In the genomic region with DNA sequence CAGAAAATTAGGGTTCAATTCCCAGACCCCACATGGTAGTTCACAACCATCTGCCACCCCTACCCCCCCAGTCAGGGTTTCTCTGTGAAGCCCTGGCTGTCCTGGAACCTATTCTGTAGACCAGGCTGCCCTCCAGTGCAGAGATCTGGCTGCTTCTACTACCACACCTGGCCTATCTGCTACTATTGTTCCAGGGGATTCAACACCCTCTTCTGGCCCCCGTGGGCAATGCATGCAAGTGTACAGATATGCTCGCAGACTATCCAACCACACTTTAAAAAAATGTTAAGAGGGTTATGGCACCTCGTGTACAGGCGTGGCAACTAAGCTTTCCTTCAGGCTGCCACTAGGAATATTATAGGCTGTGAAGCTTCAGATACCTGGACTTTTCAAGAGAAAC, we compare ENCODE assay signal across 19 mouse cellular contexts. TPM values are rescaled to one million over a fixed set of nuclear protein-coding genes. Genes with fewer than 3 reads are reported as not detected.
A peak's percentile ranks its signal among the peaks of the same experiment; 100 is the strongest.
DNase-seq lines count a peak whose midpoint lies in the region; ATAC-seq and TF ChIP-seq lines count a peak whose summit lies in the region.
"Had no signal": no experiment of that assay in that cellular context is flagged by ENCODE, and none has a peak within 500 bp of the region (broad histone marks: within the 10 kb centered on the region; RNA-seq: fewer than 3 reads in every experiment).

No protein-coding gene starts in this region.

- peaks cover 81% of the 10 kb centered on the region for H3K36me3 ChIP-seq in midbrain, embryonic 14.5 days (ENCODE audit: control insufficient read depth, insufficient read depth, low read length)
- H3K36me3 ChIP-seq in midbrain, embryonic 11.5 days (ENCODE audit: control insufficient read depth, insufficient read depth, low read length): peaks cover 13% of the 10 kb centered on the region
- peaks cover 86% of the 10 kb centered on the region for H3K36me3 ChIP-seq in kidney, embryonic 14.5 days (ENCODE audit: control insufficient read depth, insufficient read depth, low read length)

- 89% methylated on average over 4 of the region's 4 CpGs for WGBS in midbrain, embryonic 14.5 days
- WGBS in midbrain, embryonic 11.5 days: 89% methylated on average over 4 of the region's 4 CpGs
- 60% methylated on average over 4 of the region's 4 CpGs for WGBS in bone marrow, adult 2 months
- WGBS in kidney, embryonic 14.5 days: 89% methylated on average over 4 of the region's 4 CpGs

- TF ChIP-seq CTCF in gastrocnemius, adult 2 months (IDR thresholded peaks at IDR 0.05): no peak
- TF ChIP-seq CTCF in bone marrow, adult 2 months (IDR thresholded peaks at IDR 0.05; ENCODE audit: control insufficient read depth, insufficient read depth, low read length): peak; percentile 11; the same call in 1 of the 2 replicates

- no peaks in the 10 kb centered on the region for H3K9me3 ChIP-seq in midbrain, embryonic 14.5 days (ENCODE audit: control insufficient read depth, low read length)
- no peaks in the 10 kb centered on the region for H3K9me3 ChIP-seq in midbrain, embryonic 11.5 days (ENCODE audit: control insufficient read depth, low read length)
- no peaks in the 10 kb centered on the region for H3K9me3 ChIP-seq in kidney, embryonic 14.5 days (ENCODE audit: control insufficient read depth, low read length)
- H3K9me3 ChIP-seq: heart, embryonic 13.5 days; hindbrain, embryonic 10.5 days; limb, embryonic 15.5 days; midbrain, embryonic 13.5 days; neural tube, embryonic 12.5 days had no signal

- DNase-seq in gastrocnemius, adult 2 months: no peak
- DNase-seq in gastrocnemius, postnatal 4 days (ENCODE audit: low spot score in 2 of 2): no peak
- DNase-seq in midbrain, embryonic 14.5 days: peak; percentile 4
- DNase-seq in midbrain, embryonic 11.5 days (ENCODE audit: low spot score, missing footprints): no peak
- DNase-seq in thymus, postnatal 4 days: peak; percentile 59
- no peak for DNase-seq in heart, adult 9 months (ENCODE audit: low spot score in 2 of 2)
- DNase-seq: adrenal gland, postnatal 14 days; cerebellum, postnatal 10 days; gastrocnemius, postnatal 25 days; kidney, adult 18-20 months had no signal

- no peak overlapping the region for H3K9ac ChIP-seq in midbrain, embryonic 14.5 days (replicated peaks; ENCODE audit: low read length)
- H3K9ac ChIP-seq in midbrain, embryonic 11.5 days (ENCODE audit: low read length): no peak overlapping the region
- H3K9ac ChIP-seq in kidney, embryonic 14.5 days (ENCODE audit: low read depth, low read length): no peak overlapping the region
- H3K9ac ChIP-seq: heart, embryonic 13.5 days; limb, embryonic 15.5 days; midbrain, embryonic 13.5 days; neural tube, embryonic 12.5 days had no signal

- intact Hi-C loops in gastrocnemius, adult 2 months (cut with DNase I): no loop called here

- H3K4me1 ChIP-seq in midbrain, embryonic 14.5 days (ENCODE audit: control insufficient read depth, insufficient read depth, low read length): no peaks in the 10 kb centered on the region
- no peaks in the 10 kb centered on the region for H3K4me1 ChIP-seq in midbrain, embryonic 11.5 days (ENCODE audit: control insufficient read depth, insufficient read depth, low read length)
- no peaks in the 10 kb centered on the region; the same call in 1 of the 2 replicates for H3K4me1 ChIP-seq in bone marrow, adult 2 months (ENCODE audit: control insufficient read depth, insufficient read depth, low read length)
- H3K4me1 ChIP-seq in kidney, embryonic 14.5 days (ENCODE audit: control insufficient read depth, insufficient read depth, low read length): no peaks in the 10 kb centered on the region
- H3K4me1 ChIP-seq: hindbrain, embryonic 10.5 days; midbrain, embryonic 13.5 days; neural tube, embryonic 12.5 days had no signal

- no peaks in the 10 kb centered on the region for H3K27me3 ChIP-seq in midbrain, embryonic 14.5 days (ENCODE audit: control insufficient read depth, insufficient read depth, low read length)
- no peaks in the 10 kb centered on the region for H3K27me3 ChIP-seq in midbrain, embryonic 11.5 days (ENCODE audit: control insufficient read depth, insufficient read depth, low read length)
- no peaks in the 10 kb centered on the region for H3K27me3 ChIP-seq in kidney, embryonic 14.5 days (ENCODE audit: control insufficient read depth, insufficient read depth, low read length)
- H3K27me3 ChIP-seq: heart, embryonic 13.5 days; limb, embryonic 15.5 days; midbrain, embryonic 13.5 days; neural tube, embryonic 12.5 days; Patski had no signal

- ATAC-seq in midbrain, embryonic 14.5 days (ENCODE audit: low FRiP score, low TSS enrichment): no peak
- ATAC-seq in midbrain, embryonic 11.5 days (ENCODE audit: low FRiP score): no peak
- ATAC-seq in kidney, embryonic 14.5 days (ENCODE audit: low FRiP score, low TSS enrichment): no peak
- ATAC-seq: midbrain, embryonic 13.5 days; Patski had no signal

- H3K27ac ChIP-seq in gastrocnemius, adult 2 months: peak overlapping the region; percentile 83
- H3K27ac ChIP-seq in midbrain, embryonic 14.5 days (replicated peaks; ENCODE audit: low read depth, low read length): no peak overlapping the region
- no peak overlapping the region for H3K27ac ChIP-seq in midbrain, embryonic 11.5 days (ENCODE audit: low read depth, low read length)
- no peak overlapping the region for H3K27ac ChIP-seq in bone marrow, adult 2 months (ENCODE audit: control insufficient read depth, insufficient read depth, low read depth, low read length, poor library complexity)
- H3K27ac ChIP-seq in kidney, embryonic 14.5 days (ENCODE audit: low read depth, low read length): no peak overlapping the region
- H3K27ac ChIP-seq: heart, embryonic 13.5 days; hindbrain, embryonic 10.5 days; limb, embryonic 15.5 days; midbrain, embryonic 13.5 days; neural tube, embryonic 12.5 days had no signal

- H3K4me3 ChIP-seq in gastrocnemius, adult 2 months: no peak overlapping the region
- H3K4me3 ChIP-seq in midbrain, embryonic 14.5 days (replicated peaks; ENCODE audit: low read depth, low read length): no peak overlapping the region
- H3K4me3 ChIP-seq in midbrain, embryonic 11.5 days (ENCODE audit: low read depth, low read length): no peak overlapping the region
- H3K4me3 ChIP-seq in bone marrow, adult 2 months (replicated peaks; ENCODE audit: control insufficient read depth, low read depth, low read length): no peak overlapping the region
- no peak overlapping the region for H3K4me3 ChIP-seq in kidney, embryonic 14.5 days (ENCODE audit: low read length)
- H3K4me3 ChIP-seq: erythroblast, embryonic 14.5 days; heart, embryonic 13.5 days; hindbrain, embryonic 10.5 days; limb, embryonic 15.5 days; midbrain, embryonic 13.5 days; neural tube, embryonic 12.5 days had no signal

- no peak overlapping the region for H3K4me2 ChIP-seq in midbrain, embryonic 14.5 days (ENCODE audit: low read length)
- H3K4me2 ChIP-seq in midbrain, embryonic 11.5 days: no peak overlapping the region
- H3K4me2 ChIP-seq in kidney, embryonic 14.5 days (replicated peaks; ENCODE audit: low read depth, low read length): no peak overlapping the region
- H3K4me2 ChIP-seq: heart, embryonic 13.5 days; limb, embryonic 15.5 days; midbrain, embryonic 13.5 days; neural tube, embryonic 12.5 days had no signal

- no peak for TF ChIP-seq POLR2A in bone marrow, adult 2 months (IDR thresholded peaks at IDR 0.05; ENCODE audit: borderline replicate concordance, control insufficient read depth, low read depth, low read length)

RNA-seq across cellular contexts. Expression of gene Paf1, which starts 20.1 kb away (rescaled TPM):
- 10 to 100 TPM; 31.0 to 35.0 TPM for total RNA-seq in gastrocnemius, adult 2 months (2021)
- 10 to 100 TPM; 41.2 to 55.6 TPM for total RNA-seq in gastrocnemius, postnatal 4 days (2021)
- 78.0 and 81.9 TPM in 2 replicates for polyA plus RNA-seq in midbrain, embryonic 14.5 days (2014; fragmentation: Nextera tagmentation; extraction: Ambion mirVana)
- 72.8 and 83.8 TPM in 2 replicates for polyA plus RNA-seq in midbrain, embryonic 11.5 days (2014; fragmentation: Nextera tagmentation; extraction: Ambion mirVana)
- polyA plus RNA-seq in bone marrow, adult 2 months (2011; ENCODE audit: insufficient read depth, insufficient read length, low replicate concordance, missing spikeins): 136 and 209 TPM in 2 replicates
- polyA plus RNA-seq in kidney, embryonic 14.5 days (2014; fragmentation: Nextera tagmentation; extraction: Ambion mirVana): 68.4 and 82.1 TPM in 2 replicates

RNA-seq across cellular contexts. Expression of gene Med29, which starts 20.3 kb away (rescaled TPM):
- total RNA-seq in gastrocnemius, adult 2 months (2021): 10 to 100 TPM; 22.1 to 28.3 TPM
- total RNA-seq in gastrocnemius, postnatal 4 days (2021): 10 to 100 TPM; 23.7 to 25.1 TPM
- 38.3 and 47.9 TPM in 2 replicates for polyA plus RNA-seq in midbrain, embryonic 14.5 days (2014; fragmentation: Nextera tagmentation; extraction: Ambion mirVana)
- 44.4 and 50.5 TPM in 2 replicates for polyA plus RNA-seq in midbrain, embryonic 11.5 days (2014; fragmentation: Nextera tagmentation; extraction: Ambion mirVana)
- 12.0 and 24.2 TPM in 2 replicates for polyA plus RNA-seq in bone marrow, adult 2 months (2011; ENCODE audit: insufficient read depth, insufficient read length, low replicate concordance, missing spikeins)
- 54.5 and 68.8 TPM in 2 replicates for polyA plus RNA-seq in kidney, embryonic 14.5 days (2014; fragmentation: Nextera tagmentation; extraction: Ambion mirVana)

RNA-seq across cellular contexts. Expression of gene Gmfg, which starts 24.4 kb away (rescaled TPM):
- 1 to 10 TPM; 2.1 to 2.4 TPM for total RNA-seq in gastrocnemius, adult 2 months (2021)
- 10 to 100 TPM; 16.1 to 16.2 TPM for total RNA-seq in gastrocnemius, postnatal 4 days (2021)
- 1.7 and 5.1 TPM in 2 replicates for polyA plus RNA-seq in midbrain, embryonic 14.5 days (2014; fragmentation: Nextera tagmentation; extraction: Ambion mirVana)
- 6.3 and 7.5 TPM in 2 replicates for polyA plus RNA-seq in midbrain, embryonic 11.5 days (2014; fragmentation: Nextera tagmentation; extraction: Ambion mirVana)
- 158 and 354 TPM in 2 replicates for polyA plus RNA-seq in bone marrow, adult 2 months (2011; ENCODE audit: insufficient read depth, insufficient read length, low replicate concordance, missing spikeins)
- polyA plus RNA-seq in kidney, embryonic 14.5 days (2014; fragmentation: Nextera tagmentation; extraction: Ambion mirVana): 11.8 and 17.9 TPM in 2 replicates

RNA-seq across cellular contexts. Expression of gene Zfp36, which starts 32.8 kb away (rescaled TPM):
- total RNA-seq in gastrocnemius, adult 2 months (2021): 10 to 100 TPM; 10.0 to 36.7 TPM
- total RNA-seq in gastrocnemius, postnatal 4 days (2021): 1 to 10 TPM; 8.5 to 9.9 TPM
- polyA plus RNA-seq in midbrain, embryonic 14.5 days (2014; fragmentation: Nextera tagmentation; extraction: Ambion mirVana): 1.8 and 3.4 TPM in 2 replicates
- polyA plus RNA-seq in midbrain, embryonic 11.5 days (2014; fragmentation: Nextera tagmentation; extraction: Ambion mirVana): 3.3 and 3.5 TPM in 2 replicates
- polyA plus RNA-seq in bone marrow, adult 2 months (2011; ENCODE audit: insufficient read depth, insufficient read length, low replicate concordance, missing spikeins): 25.5 and 53.7 TPM in 2 replicates
- 8.3 and 10.7 TPM in 2 replicates for polyA plus RNA-seq in kidney, embryonic 14.5 days (2014; fragmentation: Nextera tagmentation; extraction: Ambion mirVana)

RNA-seq across cellular contexts. Expression of gene Lrfn1, which starts 39.0 kb away (rescaled TPM):
- total RNA-seq in gastrocnemius, adult 2 months (2021): under 1 TPM; 0.14 to 0.18 TPM
- 1 to 10 TPM; 3.3 to 3.6 TPM for total RNA-seq in gastrocnemius, postnatal 4 days (2021)
- polyA plus RNA-seq in midbrain, embryonic 14.5 days (2014; fragmentation: Nextera tagmentation; extraction: Ambion mirVana): 18.3 and 19.9 TPM in 2 replicates
- 4.5 and 5.0 TPM in 2 replicates for polyA plus RNA-seq in midbrain, embryonic 11.5 days (2014; fragmentation: Nextera tagmentation; extraction: Ambion mirVana)
- polyA plus RNA-seq in bone marrow, adult 2 months (2011; ENCODE audit: insufficient read depth, insufficient read length, low replicate concordance, missing spikeins): 2.6 TPM in 1 of 2 replicates, not detected in the other
- polyA plus RNA-seq in kidney, embryonic 14.5 days (2014; fragmentation: Nextera tagmentation; extraction: Ambion mirVana): 3.2 and 4.9 TPM in 2 replicates

Comparison
In these comparisons a context has a peak if more than half of its experiments do, and no peak if none do; other contexts are left out.
1. DNase-seq: peak in midbrain, embryonic 14.5 days (single experiment) and thymus, postnatal 4 days (single experiment); none in gastrocnemius, adult 2 months (single experiment), gastrocnemius, postnatal 4 days (0 of 2), midbrain, embryonic 11.5 days (single experiment) and heart, adult 9 months (0 of 2).